Mouse (Mus musculus) intestine, embryonic 14.5 days (tissue): ENCODE measurements around the gene Ifi35. TPM values are rescaled to one million over a fixed set of nuclear protein-coding genes. Genes with fewer than 3 reads are reported as not detected.
"Not testable (repeated sequence)": the region's sequence is repeated elsewhere in the genome, so short reads cannot be mapped to it uniquely, and the experiment has no call there.

ENCODE experiments used
- ATAC-seq: fragments of 200-750 bp; cut with Nextera tagmentation; replicated peaks from 2 replicates; pipeline ENCODE4 v1.8.0; 2017; ENCODE audit warnings: low read depth, moderate number of reproducible peaks, moderate TSS enrichment, moderate library complexity; ENCODE audit not compliant: low FRiP score, low TSS enrichment
- DNase-seq: peaks from one replicate; pipeline ENCODE4 v3.0.0-alpha.2; 2018; ENCODE audit warnings: low spot score
- H3K27ac ChIP-seq: fragments of 300-500 bp; sonication (generic); 2 replicates; pipeline ENCODE4 v1.5.1; 2014; ENCODE audit warnings: low read depth, mild to moderate bottlenecking, control low read depth
- H3K27me3 ChIP-seq: fragments of 300-500 bp; sonication (generic); replicated peaks from 2 replicates; pipeline ENCODE4 v1.6.1; 2014; ENCODE audit warnings: low read length, control low read depth; ENCODE audit not compliant: control insufficient read depth, insufficient read depth
- H3K36me3 ChIP-seq: fragments of 300-500 bp; sonication (generic); 2 replicates; pipeline ENCODE4 v1.6.1; 2014; ENCODE audit warnings: low read length, control low read depth; ENCODE audit not compliant: control insufficient read depth, insufficient read depth
- H3K4me1 ChIP-seq: fragments of 300-500 bp; sonication (generic); replicated peaks from 2 replicates; pipeline ENCODE4 v1.6.1; 2014; ENCODE audit warnings: low read length, control low read depth, mixed read lengths; ENCODE audit not compliant: control insufficient read depth, insufficient read depth
- H3K4me2 ChIP-seq: fragments of 300-500 bp; sonication (generic); 2 replicates; pipeline ENCODE4 v1.6.1; 2014; ENCODE audit warnings: low read length
- H3K4me3 ChIP-seq: fragments of 300-500 bp; sonication (generic); 2 replicates; pipeline ENCODE4 v1.5.1; 2014; ENCODE audit warnings: low read depth, low read length, control low read depth, mixed read lengths
- H3K9ac ChIP-seq: fragments of 300-500 bp; sonication (generic); 2 replicates; pipeline ENCODE4 v1.6.1; 2014; ENCODE audit warnings: mild to moderate bottlenecking, low read length
- H3K9me3 ChIP-seq: fragments of 300-500 bp; sonication (generic); 2 replicates; pipeline ENCODE4 v1.6.1; 2016; ENCODE audit warnings: low read length, control low read depth; ENCODE audit not compliant: control insufficient read depth
- WGBS: fragments of 180-500 bp; shearing (Covaris S2); extraction: QIAGEN DNeasy Blood & Tissue Kit; methylation state at CpG from one replicate; pipeline ENCODE4 v1.1.7; 2014; 5-methylcytosine and 5-hydroxymethylcytosine counted together
- polyA plus RNA-seq: library from polyadenylated mRNA; unstranded; fragments of >200 nt; fragmentation: Nextera tagmentation; extraction: Ambion mirVana; gene quantifications from 2 replicates; pipeline ENCODE4 v1.2.1, GENCODE M21; 2014

The Ifi35 gene
- polyA plus RNA-seq, 1 experiment from 2014 or later = 18.3 TPM

DNA sequence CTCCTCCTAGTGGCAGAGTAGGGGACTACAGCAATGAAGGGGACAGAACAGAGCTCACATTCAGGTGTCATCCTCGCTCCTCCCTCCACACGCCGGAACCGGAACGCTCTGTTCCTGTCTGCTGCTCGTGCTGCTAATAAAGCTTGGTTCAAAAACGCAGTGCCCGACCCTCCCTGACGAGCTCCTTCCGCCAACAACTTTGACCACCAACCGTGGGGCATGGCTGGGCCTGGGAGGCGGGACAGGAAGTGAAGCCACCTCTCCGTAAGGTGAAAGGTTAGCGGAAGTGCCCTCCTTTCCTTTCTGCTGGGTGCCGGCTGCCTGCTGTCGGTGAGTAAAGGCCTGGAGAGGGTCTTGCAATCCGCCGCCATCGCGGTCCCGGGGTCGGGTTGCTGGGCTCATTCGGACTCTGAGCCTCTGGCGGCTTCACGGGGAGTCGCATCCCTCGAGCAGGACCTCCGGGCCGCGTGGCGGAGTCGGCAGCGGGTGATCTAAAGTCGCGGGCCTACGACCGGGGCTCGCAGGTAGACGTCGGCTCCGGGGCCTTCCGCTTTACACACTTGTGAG lies 6.0 kb upstream of the Ifi35 start, which contains the start of gene Rpl27:
TSS of gene Rpl27 (plus strand) at position 172 of the 567 bp plus-strand sequence.
- DNase-seq (peak; percentile 94), ATAC-seq (peak; percentile 95)
- H3K36me3 ChIP-seq = peaks cover 30% of the 10 kb centered on the region
- no peaks in the 10 kb centered on the region for H3K9me3 ChIP-seq
- peak within 1 kb of the TSS; percentile 95 for H3K4me2 ChIP-seq
- H3K9ac ChIP-seq = peak within 1 kb of the TSS; percentile 94
- WGBS = under 1% methylated on average over 42 of the region's 42 CpGs
- peaks cover 13% of the 10 kb centered on the region for H3K4me1 ChIP-seq
- H3K27me3 ChIP-seq = no peaks in the 10 kb centered on the region
- peak within 1 kb of the TSS; percentile 86 for H3K27ac ChIP-seq
- H3K4me3 ChIP-seq = peak within 1 kb of the TSS; percentile 100

DNA sequence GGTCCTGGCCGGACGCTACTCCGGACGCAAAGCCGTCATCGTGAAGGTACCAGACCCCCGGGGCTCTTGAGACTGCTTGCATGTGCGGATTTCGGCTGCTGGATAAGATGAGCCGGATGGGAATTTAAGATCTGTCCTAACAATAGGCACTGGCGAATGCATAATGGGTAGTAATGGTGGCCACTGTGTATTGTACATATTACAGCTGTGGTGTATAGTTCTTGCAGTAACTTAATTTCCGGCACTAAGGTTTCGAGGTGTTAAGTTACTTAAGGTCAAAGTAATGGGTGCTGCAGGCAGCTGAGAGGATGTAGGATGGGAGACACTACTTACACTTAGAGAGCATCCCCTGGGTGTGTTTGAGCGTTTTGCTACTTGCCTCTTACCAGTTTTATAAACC lies 5.4 kb upstream of the Ifi35 start:
- no peak for DNase-seq
- Histone ChIP-seq H3K4me1 (peaks cover 13% of the 10 kb centered on the region), H3K4me2 (peak overlapping the region; percentile 95), H3K27ac (peak overlapping the region; percentile 86), H3K9ac (peak overlapping the region; percentile 94), H3K9me3 (no peaks in the 10 kb centered on the region), H3K4me3 (peak overlapping the region; percentile 100), H3K36me3 (peaks cover 30% of the 10 kb centered on the region), H3K27me3 (no peaks in the 10 kb centered on the region)
- ATAC-seq = no peak
- WGBS = under 1% methylated on average over 14 of the region's 14 CpGs

DNA sequence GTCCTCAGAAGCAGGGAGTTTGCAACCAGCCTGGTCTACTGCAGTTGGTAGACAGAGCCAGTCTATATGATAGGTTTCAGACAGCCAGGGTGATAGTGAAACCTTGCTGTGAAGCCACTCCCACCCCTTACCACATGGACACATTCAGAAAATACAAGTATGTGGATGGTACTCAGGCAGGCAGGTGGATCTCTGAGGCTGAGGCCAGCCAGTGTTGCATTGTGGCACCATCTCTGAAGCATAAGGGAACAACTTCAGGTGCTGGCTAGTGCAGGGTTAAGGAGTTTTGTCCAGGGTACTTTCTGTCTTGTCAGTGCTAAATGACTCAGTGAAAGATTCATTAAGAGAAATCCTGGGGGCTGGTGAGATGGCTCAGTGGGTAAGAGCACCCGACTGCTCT lies 1.9 kb upstream of the Ifi35 start:
- no peak for DNase-seq
- no peaks in the 10 kb centered on the region for H3K9me3 ChIP-seq
- H3K27ac ChIP-seq = no peak overlapping the region
- H3K36me3 ChIP-seq = peaks cover 30% of the 10 kb centered on the region
- no peak overlapping the region for H3K4me2 ChIP-seq
- no peak for ATAC-seq
- H3K4me1 ChIP-seq = peaks cover 15% of the 10 kb centered on the region
- no peaks in the 10 kb centered on the region for H3K27me3 ChIP-seq
- WGBS = 76% methylated on average over 1 of the region's 1 CpGs
- H3K9ac ChIP-seq = no peak overlapping the region
- no peak overlapping the region for H3K4me3 ChIP-seq

DNA sequence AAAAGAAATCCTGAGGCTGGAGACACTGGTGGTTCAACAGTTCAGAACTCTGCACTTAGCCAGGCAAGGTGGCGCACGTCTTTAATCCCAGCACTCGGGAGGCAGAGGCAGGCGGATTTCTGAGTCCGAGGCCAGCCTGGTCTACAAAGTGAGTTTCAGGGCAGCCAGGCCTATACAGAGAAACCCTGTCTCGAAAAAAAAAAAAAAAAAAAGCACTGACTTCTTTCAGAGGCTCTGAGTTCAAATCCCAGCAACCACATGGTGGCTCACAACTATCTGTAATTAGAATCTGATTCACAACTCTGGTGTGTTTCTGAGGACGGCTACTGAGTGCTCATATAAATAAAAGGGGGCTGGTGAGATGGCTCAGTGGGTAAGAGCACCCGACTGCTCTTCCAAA lies 1.3 kb upstream of the Ifi35 start:
- ATAC-seq, H3K4me2 ChIP-seq, DNase-seq, H3K27ac ChIP-seq, H3K4me3 ChIP-seq, H3K9ac ChIP-seq, H3K27me3 ChIP-seq, H3K9me3 ChIP-seq: not testable (repeated sequence)
- Histone ChIP-seq H3K36me3 (peaks cover 30% of the 10 kb centered on the region), H3K4me1 (peaks cover 15% of the 10 kb centered on the region)
- 92% methylated on average over 8 of the region's 8 CpGs for WGBS

DNA sequence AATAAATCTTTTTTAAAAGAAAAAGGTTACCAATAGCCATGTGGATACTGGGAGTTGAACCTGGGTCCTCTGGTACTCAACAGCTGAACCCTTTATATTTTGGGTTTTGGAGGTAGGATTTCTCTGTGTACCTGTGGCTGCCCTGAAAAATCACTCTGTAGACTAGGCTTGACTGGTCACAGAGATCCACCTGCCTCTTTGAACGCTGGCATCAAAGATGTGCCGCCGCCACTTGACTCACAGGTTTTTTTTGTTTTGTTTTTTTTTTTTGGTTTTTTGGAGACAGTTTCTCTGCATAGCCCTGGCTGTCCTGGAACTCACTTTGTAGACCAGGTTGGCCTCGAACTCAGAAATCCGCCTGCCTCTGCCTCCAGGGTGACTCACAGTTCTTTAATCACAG lies 421 bp upstream of the Ifi35 start:
- Histone ChIP-seq H3K4me1 (peaks cover 15% of the 10 kb centered on the region), H3K27me3 (no peaks in the 10 kb centered on the region), H3K9me3 (no peaks in the 10 kb centered on the region), H3K36me3 (peaks cover 30% of the 10 kb centered on the region), H3K9ac (no peak overlapping the region), H3K4me2 (peak overlapping the region; percentile 50; the same call in 1 of the 2 replicates), H3K4me3 (peak overlapping the region; percentile 39; the same call in 1 of the 2 replicates), H3K27ac (peak overlapping the region; percentile 44)
- no peak for ATAC-seq
- DNase-seq = no peak
- 81% methylated on average over 5 of the region's 5 CpGs for WGBS

DNA sequence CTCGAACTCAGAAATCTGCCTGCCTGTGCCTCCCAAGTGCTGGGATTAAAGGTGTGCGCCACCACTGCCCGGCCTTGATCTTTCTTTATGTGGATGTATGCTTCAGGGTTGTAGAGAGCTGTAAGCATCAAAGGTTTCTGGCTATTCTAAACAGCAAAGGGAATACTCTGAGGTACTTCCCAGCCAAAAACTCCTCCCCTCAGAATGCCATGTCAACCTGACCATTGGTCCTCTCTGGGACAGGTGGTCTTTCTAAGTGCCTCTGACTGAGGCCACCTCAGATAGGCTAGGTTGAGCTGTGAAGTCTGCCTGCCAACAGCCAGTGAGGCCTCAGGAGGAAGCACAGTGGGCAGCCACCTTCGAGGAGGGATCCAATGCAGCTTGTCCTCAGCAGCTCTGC lies 692 bp downstream of the Ifi35 start:
- peak overlapping the region; percentile 44; the same call in 1 of the 2 replicates for H3K27ac ChIP-seq
- 0 out of 2 replicates have a peak, but pooled peaks have one; percentile 1 for ATAC-seq

DNA sequence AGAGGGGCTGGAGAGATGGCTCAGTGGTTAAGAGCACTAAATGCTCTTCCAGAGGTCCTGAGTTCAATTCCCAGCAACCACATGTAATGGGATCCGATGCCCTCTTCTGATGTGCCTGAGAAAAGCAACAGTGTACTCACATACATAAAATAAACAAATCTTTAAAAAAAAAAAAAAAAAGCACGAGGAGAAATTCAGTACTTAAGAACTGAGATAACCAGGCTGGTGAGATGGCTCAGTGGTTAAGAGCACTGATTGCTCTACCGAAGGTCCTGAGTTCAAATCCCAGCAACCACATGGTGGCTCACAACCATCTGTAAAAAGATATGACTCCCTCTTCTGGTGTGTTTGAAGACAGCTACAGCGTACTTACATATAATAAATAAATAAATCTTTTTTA lies 1.4 kb downstream of the Ifi35 start:
- not testable (repeated sequence) for ATAC-seq, H3K27me3 ChIP-seq, DNase-seq, H3K27ac ChIP-seq, H3K4me3 ChIP-seq, H3K9ac ChIP-seq, H3K4me1 ChIP-seq, H3K9me3 ChIP-seq, H3K4me2 ChIP-seq
- peaks cover 14% of the 10 kb centered on the region for H3K36me3 ChIP-seq
- 72% methylated on average over 4 of the region's 4 CpGs for WGBS

More for the DNA sequence above, 692 bp downstream of the Ifi35 start:
- WGBS = 80% methylated on average over 4 of the region's 4 CpGs
- peak overlapping the region; percentile 39 for H3K4me3 ChIP-seq
- no peaks in the 10 kb centered on the region for H3K27me3 ChIP-seq
- peak overlapping the region; percentile 50 for H3K4me2 ChIP-seq
- peaks cover 6% of the 10 kb centered on the region for H3K4me1 ChIP-seq
- H3K9me3 ChIP-seq = no peaks in the 10 kb centered on the region
- DNase-seq = no peak
- H3K9ac ChIP-seq = no peak overlapping the region
- peaks cover 21% of the 10 kb centered on the region for H3K36me3 ChIP-seq

DNA sequence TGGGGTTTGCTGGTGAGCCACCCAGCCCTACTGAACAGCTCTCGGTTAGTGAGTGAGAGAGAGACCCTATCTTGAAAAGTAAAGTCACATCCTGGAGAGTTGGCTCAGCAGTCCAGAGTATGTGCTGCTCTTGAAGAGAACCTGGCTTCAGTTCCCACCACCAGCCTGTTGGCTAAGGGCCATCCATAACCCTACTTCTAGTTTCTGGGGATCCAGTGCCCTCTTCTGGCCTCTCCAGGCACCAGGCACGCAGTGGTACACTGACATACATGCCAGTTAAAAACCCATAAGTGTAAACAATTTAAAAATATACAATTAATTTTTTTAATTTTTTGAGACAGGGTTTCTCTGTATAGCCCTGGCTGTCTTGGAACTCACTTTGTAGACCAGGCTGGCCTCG lies 2.2 kb downstream of the Ifi35 start:
- Histone ChIP-seq H3K27ac (no peak overlapping the region), H3K36me3 (peaks cover 6% of the 10 kb centered on the region), H3K4me3 (no peak overlapping the region), H3K4me2 (no peak overlapping the region), H3K9ac (no peak overlapping the region), H3K27me3 (no peaks in the 10 kb centered on the region), H3K4me1 (0 out of 2 replicates have a peak, but pooled peaks cover 2% of the 10 kb centered on the region), H3K9me3 (no peaks in the 10 kb centered on the region)
- no peak for DNase-seq
- no peak for ATAC-seq
- WGBS = 86% methylated on average over 3 of the region's 3 CpGs

DNA sequence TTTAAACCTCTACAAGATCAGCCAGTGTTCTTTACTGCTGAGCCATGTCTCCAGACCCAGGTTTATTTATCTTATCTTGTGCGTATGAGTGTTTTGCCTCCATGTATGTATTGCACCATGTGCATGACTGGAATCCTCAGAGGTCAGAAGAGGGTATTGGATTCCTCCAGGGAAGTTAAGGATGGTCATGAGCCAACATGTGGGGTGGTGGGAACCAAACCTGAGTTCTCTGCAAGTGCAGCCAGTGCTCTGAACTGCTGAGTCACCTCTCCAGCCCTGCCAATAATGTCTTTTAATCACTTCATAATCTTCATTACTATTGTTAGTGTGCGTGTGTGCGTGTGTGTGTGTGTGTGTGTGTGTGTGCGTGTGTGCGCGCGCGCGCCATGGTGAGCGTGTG lies 3.3 kb downstream of the Ifi35 start:
- no peak overlapping the region for H3K27ac ChIP-seq
- WGBS = 89% methylated on average over 10 of the region's 10 CpGs
- H3K9me3 ChIP-seq = no peaks in the 10 kb centered on the region
- H3K9ac ChIP-seq = no peak overlapping the region
- ATAC-seq = no peak
- 0 out of 2 replicates have a peak, but pooled peaks cover 2% of the 10 kb centered on the region for H3K4me1 ChIP-seq
- H3K4me2 ChIP-seq = no peak overlapping the region
- no peaks in the 10 kb centered on the region for H3K27me3 ChIP-seq
- H3K36me3 ChIP-seq = no peaks in the 10 kb centered on the region
- no peak overlapping the region for H3K4me3 ChIP-seq
- DNase-seq = no peak
